Mouse (Mus musculus) lung, embryonic 14.5 days (tissue): ENCODE measurements around the gene Tmem121. TPM values are rescaled to one million over a fixed set of nuclear protein-coding genes. Genes with fewer than 3 reads are reported as not detected.

ENCODE experiments used
- ATAC-seq: fragments of 200-750 bp; cut with Nextera tagmentation; 2 replicates; pipeline ENCODE4 v1.8.0; 2017; ENCODE audit warnings: mild to moderate bottlenecking, moderate TSS enrichment, moderate library complexity; ENCODE audit not compliant: insufficient read depth
- DNase-seq: peaks from one replicate; pipeline ENCODE4 v3.0.0-alpha.2; 2015
- H3K27ac ChIP-seq: fragments of 300-500 bp; sonication (generic); 2 replicates; pipeline ENCODE4 v1.5.1; 2014; ENCODE audit warnings: low read depth, mild to moderate bottlenecking, moderate library complexity
- H3K27me3 ChIP-seq: fragments of 300-500 bp; sonication (generic); 2 replicates; pipeline ENCODE4 v1.6.1; 2014; ENCODE audit warnings: low read length, control low read depth; ENCODE audit not compliant: insufficient read depth
- H3K36me3 ChIP-seq: fragments of 300-500 bp; sonication (generic); 2 replicates; pipeline ENCODE4 v1.6.1; 2014; ENCODE audit warnings: control low read depth; ENCODE audit not compliant: insufficient read depth
- H3K4me1 ChIP-seq: fragments of 300-500 bp; sonication (generic); 2 replicates; pipeline ENCODE4 v1.6.1; 2014; ENCODE audit warnings: antibody characterized with exemption, control low read depth; ENCODE audit not compliant: insufficient read depth
- H3K4me2 ChIP-seq: fragments of 300-500 bp; sonication (generic); 2 replicates; pipeline ENCODE4 v1.6.1; 2014; ENCODE audit warnings: mild to moderate bottlenecking
- H3K4me3 ChIP-seq: fragments of 300-500 bp; sonication (generic); 2 replicates; pipeline ENCODE4 v1.5.1; 2014; ENCODE audit warnings: low read depth, low read length
- H3K9ac ChIP-seq: fragments of 300-500 bp; sonication (generic); 2 replicates; pipeline ENCODE4 v1.6.1; 2014
- H3K9me3 ChIP-seq: fragments of 300-500 bp; sonication (generic); 2 replicates; pipeline ENCODE4 v1.6.1; 2016; ENCODE audit warnings: low read depth, low read length, control low read depth
- CTCF ChIP-seq: IDR thresholded peaks from 2 replicates; pipeline ENCODE4 v1.5.1; 2016; ENCODE audit warnings: antibody characterized with exemption, low read depth
- WGBS: fragments of 180-500 bp; shearing (Covaris S2); extraction: QIAGEN DNeasy Blood & Tissue Kit; methylation state at CpG from one replicate; pipeline ENCODE4 v1.1.7; 2014; 5-methylcytosine and 5-hydroxymethylcytosine counted together
- polyA plus RNA-seq: library from polyadenylated mRNA; unstranded; fragments of >200 nt; fragmentation: Nextera tagmentation; extraction: Ambion mirVana; gene quantifications from 2 replicates; pipeline ENCODE4 v1.2.1, GENCODE M21; 2014

The Tmem121 gene
- 4.3 and 6.1 TPM in 2 replicates for polyA plus RNA-seq

GRCm38 (mm10) chr12:113185442-113186291 is at the start of gene Tmem121:
Gene Tmem121, plus strand, starts transcription at chr12:113185930.
- DNase-seq (peak; percentile 61), ATAC-seq (peak; percentile 51; the same call in 1 of the 2 replicates)
- Histone ChIP-seq H3K36me3 (no peaks in the 10 kb centered on the region), H3K4me1 (peaks cover 7% of the 10 kb centered on the region; the same call in 1 of the 2 replicates), H3K9ac (peak within 1 kb of the TSS; percentile 57), H3K4me3 (peak within 1 kb of the TSS; percentile 57), H3K4me2 (peak within 1 kb of the TSS; percentile 92), H3K27ac (no peak within 1 kb of the TSS), H3K9me3 (no peaks in the 10 kb centered on the region), H3K27me3 (peaks cover 25% of the 10 kb centered on the region)
- no peak for TF ChIP-seq CTCF
- 2% methylated on average over 63 of the region's 63 CpGs for WGBS

- Histone ChIP-seq H3K36me3 (peaks cover 73% of the 10 kb centered on the region), H3K4me2 (no peak overlapping the region), H3K9ac (no peak overlapping the region), H3K4me3 (no peak overlapping the region), H3K4me1 (peaks cover 12% of the 10 kb centered on the region), H3K27me3 (no peaks in the 10 kb centered on the region), H3K27ac (no peak overlapping the region), H3K9me3 (no peaks in the 10 kb centered on the region)
- no peak for DNase-seq
- 0 out of 2 replicates have a peak, but pooled peaks have one; percentile 13 for TF ChIP-seq CTCF
- ATAC-seq, result no peak
- WGBS, result 74% methylated on average over 17 of the region's 17 CpGs
Observed at GRCm38 (mm10) chr12:113136492-113137020, 49.2 kb upstream of the Tmem121 start.

GRCm38 (mm10) chr12:113137260-113138213 is 48.2 kb upstream of the Tmem121 start:
- no peak for TF ChIP-seq CTCF
- WGBS, result 77% methylated on average over 18 of the region's 18 CpGs
- Histone ChIP-seq H3K9me3 (no peaks in the 10 kb centered on the region), H3K27ac (peak overlapping the region; percentile 10; the same call in 1 of the 2 replicates), H3K9ac (no peak overlapping the region), H3K36me3 (peaks cover 63% of the 10 kb centered on the region), H3K4me3 (no peak overlapping the region), H3K4me1 (peaks cover 22% of the 10 kb centered on the region), H3K4me2 (no peak overlapping the region), H3K27me3 (no peaks in the 10 kb centered on the region)
- DNase-seq (no peak), ATAC-seq (no peak)

GRCm38 (mm10) chr12:113138291-113138690 is 47.4 kb upstream of the Tmem121 start:
- peak overlapping the region; percentile 58; the same call in 1 of the 2 replicates for H3K27ac ChIP-seq
- no peak for TF ChIP-seq CTCF
- H3K36me3 ChIP-seq, result peaks cover 55% of the 10 kb centered on the region
- no peaks in the 10 kb centered on the region for H3K27me3 ChIP-seq
- no peaks in the 10 kb centered on the region for H3K9me3 ChIP-seq
- no peak overlapping the region for H3K9ac ChIP-seq
- DNase-seq, result no peak
- no peak overlapping the region for H3K4me3 ChIP-seq
- H3K4me1 ChIP-seq, result peaks cover 27% of the 10 kb centered on the region
- H3K4me2 ChIP-seq, result no peak overlapping the region
- ATAC-seq, result no peak
- 70% methylated on average over 6 of the region's 6 CpGs for WGBS

- Histone ChIP-seq H3K4me2 (peak overlapping the region; percentile 77), H3K4me1 (peaks cover 28% of the 10 kb centered on the region), H3K27ac (peak overlapping the region; percentile 58), H3K9ac (no peak overlapping the region), H3K36me3 (peaks cover 54% of the 10 kb centered on the region), H3K9me3 (no peaks in the 10 kb centered on the region), H3K4me3 (peak overlapping the region; percentile 57), H3K27me3 (no peaks in the 10 kb centered on the region)
- DNase-seq, result peak; percentile 42
- WGBS, result 29% methylated on average over 11 of the region's 11 CpGs
- 0 out of 2 replicates have a peak, but pooled peaks have one; percentile 0 for ATAC-seq
- TF ChIP-seq CTCF, result no peak
Observed at GRCm38 (mm10) chr12:113138901-113139864, 46.5 kb upstream of the Tmem121 start.
